Mouse (Mus musculus) hindbrain, embryonic 12.5 days (tissue): ENCODE results near the gene Prkci. TPM values are rescaled to one million over a fixed set of nuclear protein-coding genes. Genes with fewer than 3 reads are reported as not detected.

Source experiments
- ATAC-seq: fragments of 200-750 bp; cut with Nextera tagmentation; 2 replicates; pipeline ENCODE4 v1.8.0; 2017; ENCODE audit warnings: moderate TSS enrichment; ENCODE audit not compliant: low FRiP score
- H3K27ac ChIP-seq: fragments of 300-500 bp; sonication (generic); 2 replicates; pipeline ENCODE4 v1.5.1; 2016; ENCODE audit warnings: mild to moderate bottlenecking
- H3K27me3 ChIP-seq: fragments of 300-500 bp; sonication (generic); 2 replicates; pipeline ENCODE4 v1.6.1; 2016; ENCODE audit warnings: mild to moderate bottlenecking
- H3K36me3 ChIP-seq: fragments of 300-500 bp; sonication (generic); 2 replicates; pipeline ENCODE4 v1.6.1; 2016; ENCODE audit warnings: mild to moderate bottlenecking
- H3K4me1 ChIP-seq: fragments of 300-500 bp; sonication (generic); 2 replicates; pipeline ENCODE4 v1.6.1; 2016
- H3K4me2 ChIP-seq: fragments of 300-500 bp; sonication (generic); replicated peaks from 2 replicates; pipeline ENCODE4 v1.6.1; 2016; ENCODE audit warnings: mild to moderate bottlenecking
- H3K4me3 ChIP-seq: fragments of 300-500 bp; sonication (generic); 2 replicates; pipeline ENCODE4 v1.5.1; 2016; ENCODE audit warnings: mild to moderate bottlenecking
- H3K9ac ChIP-seq: fragments of 300-500 bp; sonication (generic); 2 replicates; pipeline ENCODE4 v1.6.1; 2016; ENCODE audit warnings: mild to moderate bottlenecking, moderate library complexity
- H3K9me3 ChIP-seq: fragments of 300-500 bp; sonication (generic); replicated peaks from 2 replicates; pipeline ENCODE4 v1.6.1; 2016; ENCODE audit warnings: mild to moderate bottlenecking
- WGBS: fragments of 180-500 bp; shearing (Covaris S2); methylation state at CpG from one replicate; pipeline ENCODE4 v1.1.7; 2016; 5-methylcytosine and 5-hydroxymethylcytosine counted together
- polyA plus RNA-seq: library from polyadenylated mRNA; unstranded; fragments of >200 nt; fragmentation: Nextera tagmentation; extraction: Ambion mirVana; gene quantifications from 2 replicates; pipeline ENCODE4 v1.2.1, GENCODE M21; 2016

The Prkci gene
- polyA plus RNA-seq: 38.6 and 39.9 TPM in 2 replicates

- no peaks in the 10 kb centered on the region for H3K36me3 ChIP-seq
- H3K4me1 ChIP-seq: peaks cover 28% of the 10 kb centered on the region
- WGBS: under 1% methylated on average over 49 of the region's 50 CpGs
- H3K4me3 ChIP-seq: peak within 1 kb of the TSS; percentile 80
- no peaks in the 10 kb centered on the region for H3K27me3 ChIP-seq
- peak; percentile 99 for ATAC-seq
- peak within 1 kb of the TSS; percentile 82 for H3K9ac ChIP-seq
- H3K4me2 ChIP-seq: peak within 1 kb of the TSS; percentile 80
- H3K27ac ChIP-seq: peak within 1 kb of the TSS; percentile 85
- H3K9me3 ChIP-seq: no peaks in the 10 kb centered on the region
Measured at GRCm38 (mm10) chr3:30995283-30995898, at the start of gene Prkci. Gene Prkci, plus strand, starts transcription at chr3:30995747.

GRCm38 (mm10) chr3:30951652-30952051 lies 43.9 kb upstream of the Prkci start:
- no peak overlapping the region for H3K4me2 ChIP-seq
- H3K4me3 ChIP-seq: no peak overlapping the region
- peaks cover 50% of the 10 kb centered on the region for H3K36me3 ChIP-seq
- 90% methylated on average over 3 of the region's 3 CpGs for WGBS
- no peaks in the 10 kb centered on the region for H3K27me3 ChIP-seq
- H3K4me1 ChIP-seq: no peaks in the 10 kb centered on the region
- no peak for ATAC-seq
- H3K9me3 ChIP-seq: no peaks in the 10 kb centered on the region
- H3K9ac ChIP-seq: no peak overlapping the region
- H3K27ac ChIP-seq: no peak overlapping the region

- Histone ChIP-seq H3K4me2 (no peak overlapping the region), H3K9ac (no peak overlapping the region), H3K27me3 (no peaks in the 10 kb centered on the region), H3K9me3 (no peaks in the 10 kb centered on the region), H3K4me1 (no peaks in the 10 kb centered on the region), H3K4me3 (no peak overlapping the region), H3K36me3 (peaks cover 51% of the 10 kb centered on the region), H3K27ac (no peak overlapping the region)
- WGBS: 92% methylated on average over 12 of the region's 12 CpGs
- ATAC-seq: no peak
Measured at GRCm38 (mm10) chr3:30952273-30953070, 43.1 kb upstream of the Prkci start.

- Histone ChIP-seq H3K9ac (no peak overlapping the region), H3K9me3 (no peaks in the 10 kb centered on the region), H3K4me3 (no peak overlapping the region), H3K36me3 (peaks cover 60% of the 10 kb centered on the region), H3K4me2 (no peak overlapping the region), H3K27me3 (no peaks in the 10 kb centered on the region), H3K27ac (no peak overlapping the region), H3K4me1 (no peaks in the 10 kb centered on the region)
- WGBS: 97% methylated on average over 6 of the region's 6 CpGs
- ATAC-seq: no peak
Measured at GRCm38 (mm10) chr3:30956327-30956726, 39.2 kb upstream of the Prkci start.

GRCm38 (mm10) chr3:30958709-30959108 lies 36.8 kb upstream of the Prkci start:
- H3K27me3 ChIP-seq: no peaks in the 10 kb centered on the region
- peaks cover 69% of the 10 kb centered on the region for H3K36me3 ChIP-seq
- no peak overlapping the region for H3K27ac ChIP-seq
- H3K4me2 ChIP-seq: no peak overlapping the region
- no peaks in the 10 kb centered on the region for H3K9me3 ChIP-seq
- WGBS: 88% methylated on average over 2 of the region's 2 CpGs
- no peak for ATAC-seq
- H3K4me1 ChIP-seq: no peaks in the 10 kb centered on the region
- no peak overlapping the region for H3K4me3 ChIP-seq
- no peak overlapping the region for H3K9ac ChIP-seq

GRCm38 (mm10) chr3:30959868-30960831 lies 35.4 kb upstream of the Prkci start:
- Histone ChIP-seq H3K4me1 (no peaks in the 10 kb centered on the region), H3K9me3 (no peaks in the 10 kb centered on the region), H3K27ac (no peak overlapping the region), H3K36me3 (peaks cover 73% of the 10 kb centered on the region), H3K27me3 (no peaks in the 10 kb centered on the region), H3K4me2 (no peak overlapping the region), H3K4me3 (no peak overlapping the region), H3K9ac (no peak overlapping the region)
- ATAC-seq: no peak
- WGBS: 82% methylated on average over 7 of the region's 7 CpGs

- H3K9me3 ChIP-seq: no peaks in the 10 kb centered on the region
- H3K27me3 ChIP-seq: no peaks in the 10 kb centered on the region
- H3K4me3 ChIP-seq: no peak overlapping the region
- H3K4me1 ChIP-seq: peaks cover 4% of the 10 kb centered on the region
- 95% methylated on average over 4 of the region's 4 CpGs for WGBS
- peaks cover 59% of the 10 kb centered on the region for H3K36me3 ChIP-seq
- H3K9ac ChIP-seq: no peak overlapping the region
- no peak overlapping the region for H3K27ac ChIP-seq
- no peak for ATAC-seq
- no peak overlapping the region for H3K4me2 ChIP-seq
Measured at GRCm38 (mm10) chr3:30963100-30963499, 32.4 kb upstream of the Prkci start.

GRCm38 (mm10) chr3:30964216-30964615 lies 31.3 kb upstream of the Prkci start:
- ATAC-seq: no peak
- Histone ChIP-seq H3K4me1 (peaks cover 7% of the 10 kb centered on the region), H3K9ac (no peak overlapping the region), H3K4me3 (no peak overlapping the region), H3K36me3 (peaks cover 49% of the 10 kb centered on the region), H3K27me3 (no peaks in the 10 kb centered on the region), H3K4me2 (no peak overlapping the region), H3K27ac (no peak overlapping the region), H3K9me3 (no peaks in the 10 kb centered on the region)
- WGBS: 87% methylated on average over 3 of the region's 3 CpGs

- H3K36me3 ChIP-seq: peaks cover 36% of the 10 kb centered on the region
- H3K4me3 ChIP-seq: no peak overlapping the region
- 95% methylated on average over 13 of the region's 13 CpGs for WGBS
- H3K9ac ChIP-seq: no peak overlapping the region
- H3K9me3 ChIP-seq: no peaks in the 10 kb centered on the region
- ATAC-seq: no peak
- no peak overlapping the region for H3K4me2 ChIP-seq
- H3K27ac ChIP-seq: no peak overlapping the region
- no peaks in the 10 kb centered on the region for H3K27me3 ChIP-seq
- H3K4me1 ChIP-seq: peaks cover 7% of the 10 kb centered on the region
Measured at GRCm38 (mm10) chr3:30965644-30966043, 29.9 kb upstream of the Prkci start.

GRCm38 (mm10) chr3:30968531-30969092 lies 26.9 kb upstream of the Prkci start:
- Histone ChIP-seq H3K9ac (peak overlapping the region; percentile 94), H3K27me3 (no peaks in the 10 kb centered on the region), H3K4me2 (peak overlapping the region; percentile 67), H3K4me1 (peaks cover 7% of the 10 kb centered on the region), H3K27ac (peak overlapping the region; percentile 87), H3K36me3 (peaks cover 19% of the 10 kb centered on the region), H3K4me3 (peak overlapping the region; percentile 93), H3K9me3 (no peaks in the 10 kb centered on the region)
- ATAC-seq: peak; percentile 77
- WGBS: under 1% methylated on average over 50 of the region's 54 CpGs

GRCm38 (mm10) chr3:30969104-30969581 lies 26.4 kb upstream of the Prkci start, which contains the start of gene Phc3:
Gene Phc3, minus strand, starts transcription at chr3:30969415.
- Histone ChIP-seq H3K27ac (peak within 1 kb of the TSS; percentile 87), H3K36me3 (peaks cover 14% of the 10 kb centered on the region), H3K9ac (peak within 1 kb of the TSS; percentile 94), H3K9me3 (no peaks in the 10 kb centered on the region), H3K4me1 (peaks cover 7% of the 10 kb centered on the region), H3K27me3 (no peaks in the 10 kb centered on the region), H3K4me2 (peak within 1 kb of the TSS; percentile 67), H3K4me3 (peak within 1 kb of the TSS; percentile 93)
- WGBS: 0% methylated on average over 30 of the region's 34 CpGs
- peak; percentile 96 for ATAC-seq
